Mouse (Mus musculus) erythroblast, embryonic 14.5 days (primary cell): ENCODE measurements around the gene Pigv. TPM values are rescaled to one million over a fixed set of nuclear protein-coding genes. Genes with fewer than 3 reads are reported as not detected.

ENCODE experiments used
- H3K27me3 ChIP-seq: 2 replicates; pipeline ENCODE4 v1.6.1; 2012; ENCODE audit warnings: inconsistent platforms; ENCODE audit not compliant: control insufficient read depth
- H3K36me3 ChIP-seq: 2 replicates; pipeline ENCODE4 v1.6.1; 2012; ENCODE audit warnings: mild to moderate bottlenecking, inconsistent platforms; ENCODE audit not compliant: control insufficient read depth
- H3K4me1 ChIP-seq: 2 replicates; pipeline ENCODE4 v1.6.1; 2012; ENCODE audit warnings: inconsistent platforms; ENCODE audit not compliant: control insufficient read depth
- H3K4me3 ChIP-seq: replicated peaks from 2 replicates; pipeline ENCODE3; 2012; ENCODE audit warnings: moderate library complexity, mild to moderate bottlenecking, inconsistent platforms
- H3K9me3 ChIP-seq: 2 replicates; pipeline ENCODE4 v1.6.1; 2012; ENCODE audit warnings: low read length, inconsistent platforms, mixed read lengths; ENCODE audit not compliant: control insufficient read depth
- GATA1 ChIP-seq: IDR thresholded peaks from 2 replicates; pipeline ENCODE4 v1.6.1; 2012; ENCODE audit warnings: low read length, inconsistent platforms, mixed read lengths
- TAL1 ChIP-seq: IDR thresholded peaks from 3 replicates; pipeline ENCODE4 v1.6.1; 2012; ENCODE audit warnings: low read length, inconsistent platforms, mixed read lengths
- polyA plus RNA-seq: library from polyadenylated mRNA; stranded (reverse); fragments of >175 nt; gene quantifications from 2 replicates; pipeline ENCODE4 v1.2.3, GENCODE M21; 2012

Gene Pigv
- polyA plus RNA-seq, 1 experiment = 1.6 TPM

DNA sequence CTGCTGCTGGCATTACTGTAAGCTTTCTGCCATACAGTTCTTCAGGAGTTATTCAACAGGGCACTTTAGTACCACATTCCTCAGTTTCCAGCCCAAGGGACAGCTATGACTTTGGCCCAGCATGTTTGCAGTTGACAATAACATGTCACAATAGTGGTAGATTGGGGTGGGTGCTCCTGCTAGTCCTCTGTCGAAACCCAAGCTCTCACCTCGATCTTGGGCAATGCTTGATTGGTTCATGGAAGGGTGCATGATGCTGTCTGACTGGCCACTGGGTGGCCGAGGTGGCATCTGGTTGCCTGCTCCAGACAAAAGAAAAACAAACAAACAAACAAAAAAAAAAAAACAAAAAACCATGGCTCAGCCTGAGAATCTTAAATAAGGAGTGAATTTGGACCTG is 22.9 kb upstream of the Pigv start:
- Histone ChIP-seq H3K27me3 (no peaks in the 10 kb centered on the region), H3K4me3 (no peak overlapping the region), H3K36me3 (peaks cover 95% of the 10 kb centered on the region), H3K9me3 (no peaks in the 10 kb centered on the region), H3K4me1 (no peaks in the 10 kb centered on the region)
- TF ChIP-seq TAL1 = no peak
- TF ChIP-seq GATA1 = no peak

DNA sequence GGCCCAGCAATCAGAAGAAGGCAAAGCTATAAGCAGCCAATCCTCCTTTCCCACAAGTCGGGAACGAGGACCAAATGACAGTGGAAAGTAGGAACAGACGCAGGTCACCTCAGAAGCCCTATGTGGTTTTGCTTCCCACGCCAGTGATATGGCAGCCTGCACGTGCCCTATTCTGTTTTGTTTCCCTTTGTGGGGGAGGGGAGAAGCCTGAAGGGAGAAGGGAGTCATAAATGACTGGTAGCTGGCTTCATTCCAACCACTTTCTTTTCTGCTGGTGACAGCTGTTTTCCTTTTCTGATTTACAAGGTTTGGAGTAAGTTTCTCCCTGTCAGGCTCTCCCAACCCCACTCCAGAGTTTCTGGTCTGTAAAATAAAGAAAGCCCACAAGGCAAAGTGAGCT is 17.8 kb upstream of the Pigv start:
- H3K4me1 ChIP-seq = peaks cover 3% of the 10 kb centered on the region; the same call in 1 of the 2 replicates
- H3K27me3 ChIP-seq = no peaks in the 10 kb centered on the region
- H3K36me3 ChIP-seq = peaks cover 100% of the 10 kb centered on the region
- TF ChIP-seq GATA1 = no peak
- no peak for TF ChIP-seq TAL1
- H3K9me3 ChIP-seq = no peaks in the 10 kb centered on the region
- no peak overlapping the region for H3K4me3 ChIP-seq

DNA sequence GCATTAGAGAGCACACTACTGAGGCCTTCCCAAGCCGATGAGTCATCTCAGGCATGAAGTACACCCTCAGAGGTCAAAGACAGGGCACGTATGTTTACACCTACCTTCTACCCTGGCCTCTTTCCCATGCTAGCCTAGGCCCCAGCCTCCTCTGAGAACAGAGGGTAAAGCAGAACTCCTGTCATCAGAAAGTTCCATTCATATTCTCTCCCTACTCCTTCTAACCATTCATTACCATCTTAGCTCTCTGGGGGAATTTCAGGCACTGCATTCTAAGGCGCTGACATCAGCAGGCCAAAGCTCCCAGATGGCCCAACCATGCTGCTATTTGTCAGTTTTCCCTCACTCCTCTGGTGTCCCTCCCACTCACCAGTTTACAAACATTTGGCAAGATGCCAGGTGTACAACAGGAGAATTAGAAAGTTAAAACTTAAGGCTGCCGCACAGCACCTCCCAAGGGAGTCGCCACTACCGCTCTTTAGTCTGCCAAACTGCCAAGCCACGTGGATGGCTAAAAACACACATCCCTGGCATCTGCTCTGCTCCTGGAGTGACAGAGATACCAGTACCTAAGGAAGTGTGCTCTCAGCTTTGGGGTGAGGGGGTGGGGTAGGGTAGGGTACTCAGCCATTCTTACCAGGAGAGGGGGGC is 16.1 kb upstream of the Pigv start:
- no peak for TF ChIP-seq TAL1
- TF ChIP-seq GATA1 = no peak

DNA sequence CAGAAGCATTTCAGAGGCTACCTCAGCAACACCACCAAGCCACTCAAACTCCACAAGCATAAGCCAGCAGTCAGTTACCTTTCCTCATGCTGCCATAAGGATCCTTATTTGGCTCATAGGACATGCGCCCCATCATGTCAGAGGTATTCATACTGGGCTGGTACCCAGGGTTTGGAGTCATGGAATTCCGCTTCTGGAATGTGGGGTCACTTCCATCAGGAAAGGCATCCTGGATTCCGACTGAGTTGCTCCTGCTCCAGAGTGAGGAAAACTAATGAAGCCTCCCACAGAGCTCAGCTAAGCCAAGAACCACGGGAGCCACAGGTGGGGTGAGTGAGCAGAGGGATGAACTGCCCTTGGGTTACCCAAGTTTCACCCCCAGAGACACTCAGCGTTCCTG is 14.7 kb upstream of the Pigv start:
- Histone ChIP-seq H3K4me1 (peaks cover 5% of the 10 kb centered on the region), H3K9me3 (no peaks in the 10 kb centered on the region), H3K36me3 (peaks cover 100% of the 10 kb centered on the region), H3K4me3 (no peak overlapping the region), H3K27me3 (no peaks in the 10 kb centered on the region)
- TF ChIP-seq TAL1 = no peak
- no peak for TF ChIP-seq GATA1

More for the DNA sequence above, 16.1 kb upstream of the Pigv start:
- H3K4me3 ChIP-seq = no peak overlapping the region
- H3K9me3 ChIP-seq = no peaks in the 10 kb centered on the region
- H3K27me3 ChIP-seq = no peaks in the 10 kb centered on the region
- peaks cover 3% of the 10 kb centered on the region for H3K4me1 ChIP-seq
- peaks cover 100% of the 10 kb centered on the region for H3K36me3 ChIP-seq

DNA sequence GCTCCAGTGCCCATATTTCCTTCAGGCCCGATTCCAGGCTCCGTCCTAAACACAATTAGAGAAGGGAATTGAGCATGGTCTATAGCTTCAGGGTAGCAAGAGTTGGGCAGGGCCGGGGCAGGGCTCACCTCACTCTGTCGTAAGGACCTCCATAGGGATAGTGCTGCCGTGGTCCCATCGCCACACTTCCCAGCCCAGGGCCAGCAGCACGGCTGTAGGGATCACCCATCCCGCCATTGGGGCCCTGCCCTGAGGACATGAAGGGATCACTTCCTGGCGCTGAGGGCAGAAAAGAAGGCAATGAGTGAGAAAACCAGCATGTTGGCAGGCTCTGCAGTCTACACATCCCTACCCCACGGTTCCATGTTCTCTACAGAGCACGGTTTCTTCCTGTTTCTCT is 14.1 kb upstream of the Pigv start:
- peaks cover 100% of the 10 kb centered on the region for H3K36me3 ChIP-seq
- TF ChIP-seq GATA1 = no peak
- TF ChIP-seq TAL1 = no peak

DNA sequence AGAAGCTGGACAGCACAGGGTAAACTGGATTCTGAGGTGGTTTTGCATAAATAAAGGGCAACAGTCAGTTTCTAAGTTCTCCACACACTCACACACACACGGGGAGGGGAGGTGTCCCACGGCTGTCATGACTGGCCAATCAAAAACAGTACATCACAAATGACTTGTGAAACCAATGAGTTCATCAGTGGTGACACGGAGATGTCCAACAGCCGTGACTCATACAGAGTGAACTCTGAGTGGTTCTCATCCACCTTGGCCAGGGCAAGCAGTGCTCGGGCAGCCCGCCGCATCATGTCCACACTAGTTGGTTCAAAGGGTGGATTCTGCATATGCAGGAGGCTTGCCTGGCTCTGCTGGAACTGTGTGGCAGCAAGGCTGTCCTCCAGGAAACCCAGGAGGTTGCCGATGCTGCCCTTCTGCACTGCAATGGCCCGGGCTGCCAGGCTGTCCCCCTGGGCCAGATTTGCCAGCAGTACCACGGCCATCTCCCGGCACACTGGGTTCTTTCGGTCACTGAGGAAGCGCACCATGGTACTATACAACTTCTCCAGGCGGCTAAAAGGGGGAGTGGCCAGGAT is 7.8 kb upstream of the Pigv start:
- TF ChIP-seq TAL1 = no peak
- TF ChIP-seq GATA1 = no peak
- Histone ChIP-seq H3K4me1 (peaks cover 34% of the 10 kb centered on the region), H3K9me3 (no peaks in the 10 kb centered on the region), H3K27me3 (no peaks in the 10 kb centered on the region), H3K4me3 (no peak overlapping the region), H3K36me3 (peaks cover 78% of the 10 kb centered on the region)

More for the DNA sequence above, 14.1 kb upstream of the Pigv start:
- H3K4me1 ChIP-seq = peaks cover 5% of the 10 kb centered on the region
- H3K27me3 ChIP-seq = no peaks in the 10 kb centered on the region
- no peak overlapping the region for H3K4me3 ChIP-seq
- H3K9me3 ChIP-seq = no peaks in the 10 kb centered on the region

DNA sequence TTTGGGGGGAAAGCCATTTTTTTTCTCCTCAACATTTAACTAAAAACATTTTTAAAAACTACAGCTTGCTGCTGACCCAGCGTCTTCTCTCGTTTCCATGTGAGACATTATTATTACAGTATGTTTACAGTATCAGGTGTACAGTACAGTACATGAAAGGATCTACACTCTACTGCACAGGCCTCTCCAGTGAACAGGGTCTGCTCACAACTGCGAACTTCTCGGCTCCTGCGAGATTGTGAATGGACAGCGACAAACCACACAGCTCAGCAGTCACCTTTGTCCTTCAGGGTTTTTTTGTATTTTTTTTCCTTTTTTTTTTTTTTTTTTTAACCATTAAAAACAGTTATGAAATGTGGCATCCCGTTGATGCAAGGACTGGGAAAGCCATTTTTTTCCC is 7.2 kb upstream of the Pigv start:
- Histone ChIP-seq H3K36me3 (peaks cover 72% of the 10 kb centered on the region), H3K4me3 (no peak overlapping the region)

DNA sequence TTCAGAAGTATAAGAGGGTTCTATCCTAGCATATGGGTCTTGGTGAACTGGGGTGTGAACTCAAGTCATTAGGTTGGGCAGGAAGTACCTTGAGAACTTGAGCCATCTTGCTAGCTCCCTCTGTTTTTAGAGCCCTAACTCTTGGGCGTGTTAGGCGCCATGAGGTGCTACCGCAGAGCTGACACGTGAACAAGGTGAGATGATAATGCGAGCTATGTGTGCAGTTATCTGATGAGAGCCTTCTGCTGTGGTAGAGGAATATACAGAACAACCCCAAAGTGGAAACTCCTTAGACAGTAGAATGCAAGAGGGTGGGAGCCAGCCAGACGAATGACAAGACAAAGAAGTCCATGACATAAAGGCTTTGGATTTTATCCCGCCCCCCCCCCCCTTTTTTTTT is 4.8 kb upstream of the Pigv start:
- no peaks in the 10 kb centered on the region for H3K9me3 ChIP-seq
- no peak for TF ChIP-seq GATA1
- no peak for TF ChIP-seq TAL1
- peaks cover 48% of the 10 kb centered on the region for H3K36me3 ChIP-seq
- H3K4me1 ChIP-seq = peaks cover 60% of the 10 kb centered on the region
- H3K4me3 ChIP-seq = no peak overlapping the region
- no peaks in the 10 kb centered on the region for H3K27me3 ChIP-seq

More for the DNA sequence above, 7.2 kb upstream of the Pigv start:
- Histone ChIP-seq H3K9me3 (no peaks in the 10 kb centered on the region), H3K4me1 (peaks cover 40% of the 10 kb centered on the region), H3K27me3 (no peaks in the 10 kb centered on the region)
- TF ChIP-seq GATA1 = no peak
- no peak for TF ChIP-seq TAL1

DNA sequence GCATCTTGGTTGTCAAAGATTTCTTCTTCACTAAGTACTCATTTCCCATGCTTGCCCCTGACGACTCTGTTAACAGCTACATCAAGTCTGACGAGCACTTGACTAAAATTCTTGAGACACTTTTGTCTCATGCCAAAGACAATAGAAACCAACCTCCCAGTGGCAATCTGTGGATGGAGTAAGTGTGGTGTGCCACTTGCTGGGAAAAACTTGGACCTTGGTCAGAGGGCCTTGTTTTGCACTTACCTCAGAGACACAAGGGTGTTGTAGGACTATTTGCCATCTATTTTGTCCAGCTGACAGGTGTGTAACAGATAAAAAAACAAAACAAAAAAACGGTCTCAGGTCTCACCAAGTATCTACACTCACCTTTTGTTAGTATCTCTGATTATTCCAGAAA is 3.7 kb upstream of the Pigv start:
- no peak overlapping the region for H3K4me3 ChIP-seq
- peaks cover 37% of the 10 kb centered on the region for H3K36me3 ChIP-seq
- TF ChIP-seq GATA1 (no peak), TAL1 (no peak)
- H3K9me3 ChIP-seq = no peaks in the 10 kb centered on the region
- peaks cover 68% of the 10 kb centered on the region for H3K4me1 ChIP-seq
- H3K27me3 ChIP-seq = no peaks in the 10 kb centered on the region

DNA sequence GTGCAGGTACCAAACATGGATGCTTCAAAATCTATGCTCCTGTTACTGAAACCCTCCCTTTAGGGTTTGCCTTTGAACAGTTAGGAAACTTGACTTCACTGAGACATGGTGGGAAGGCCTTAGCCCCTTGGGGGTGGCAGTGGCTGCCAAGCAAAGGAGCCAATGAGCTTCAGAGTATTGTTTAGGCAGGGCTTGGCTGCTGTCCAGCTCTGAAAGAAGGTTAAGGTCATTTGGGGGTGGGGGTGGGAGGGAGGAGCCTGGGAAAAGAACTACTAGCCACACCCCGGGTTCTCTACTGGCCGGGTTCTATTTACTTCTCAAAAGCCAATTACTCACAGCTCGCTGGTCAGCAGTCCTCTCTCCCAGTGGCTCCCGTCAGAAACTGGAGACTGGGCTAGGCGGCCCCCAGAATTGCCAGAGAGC is 3.2 kb upstream of the Pigv start:
- no peak overlapping the region for H3K4me3 ChIP-seq
- no peaks in the 10 kb centered on the region for H3K9me3 ChIP-seq
- no peaks in the 10 kb centered on the region for H3K27me3 ChIP-seq
- H3K36me3 ChIP-seq = peaks cover 31% of the 10 kb centered on the region
- H3K4me1 ChIP-seq = peaks cover 70% of the 10 kb centered on the region
- TF ChIP-seq TAL1 = no peak
- TF ChIP-seq GATA1 = no peak
